Comparison of ENCODE assay signal across 21 mouse cellular contexts in the genomic region with DNA sequence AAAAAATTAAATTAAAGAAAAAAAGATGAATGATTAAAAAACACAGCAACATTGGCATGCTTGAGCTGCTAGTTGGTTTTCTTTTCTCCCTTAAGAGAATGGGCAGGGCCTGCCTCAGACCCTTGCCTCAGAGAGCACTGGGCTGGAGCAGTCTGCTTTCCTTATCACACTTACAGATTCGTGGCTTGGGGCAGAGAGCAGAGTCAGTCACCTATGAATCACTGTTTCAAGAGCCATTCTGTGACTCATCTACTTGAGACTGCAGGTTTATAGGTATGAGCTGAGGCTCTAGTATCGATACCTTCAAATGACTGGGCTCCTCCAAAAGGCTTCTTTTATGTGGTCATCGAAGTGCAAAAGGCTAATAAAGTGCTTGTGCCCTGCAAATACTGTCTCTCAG. TPM values are rescaled to one million over a fixed set of nuclear protein-coding genes. Genes with fewer than 3 reads are reported as not detected.
DNase-seq lines count a peak whose midpoint lies in the region; ATAC-seq lines count a peak whose summit lies in the region.
"Had no signal": no experiment of that assay in that cellular context is flagged by ENCODE, and none has a peak within 500 bp of the region (broad histone marks: within the 10 kb centered on the region; RNA-seq: fewer than 3 reads in every experiment).

No protein-coding gene starts in this region.

- ATAC-seq in intestine, embryonic 14.5 days (replicated peaks; ENCODE audit: low FRiP score, low TSS enrichment, low read depth): peak; percentile 61; the same call in 1 of the 2 replicates
- ATAC-seq in kidney, embryonic 16.5 days (ENCODE audit: low FRiP score, low TSS enrichment): no peak
- ATAC-seq: forebrain, embryonic 16.5 days had no signal

- no peak overlapping the region for H3K4me3 ChIP-seq in intestine, embryonic 14.5 days (ENCODE audit: low read depth, low read length)
- no peak overlapping the region for H3K4me3 ChIP-seq in kidney, embryonic 16.5 days (ENCODE audit: low read length)
- H3K4me3 ChIP-seq: embryonic facial prominence, embryonic 12.5 days; forebrain, embryonic 12.5 days; heart, adult 2 months; heart, embryonic 15.5 days; hindbrain, embryonic 10.5 days had no signal

- peak; percentile 5 for DNase-seq in lung, postnatal 25 days (ENCODE audit: low spot score)
- DNase-seq in lung, postnatal 10 days: no peak
- DNase-seq in intestine, embryonic 14.5 days (ENCODE audit: low spot score): no peak
- DNase-seq in large intestine, adult 2 months (ENCODE audit: low read depth, low spot score): peak; percentile 25
- DNase-seq in heart, postnatal 4 days: no peak
- no peak for DNase-seq in right cerebral cortex, adult 18-20 months
- DNase-seq: adrenal gland, adult 8-10 months; adrenal gland, postnatal 36 days; cerebellum, adult 2 months; cerebellum, postnatal 14 days; gastrocnemius, postnatal 14 days; heart, adult 2 months; heart, postnatal 14 days had no signal

- no peak overlapping the region for H3K4me2 ChIP-seq in intestine, embryonic 14.5 days (ENCODE audit: low read length)
- no peak overlapping the region for H3K4me2 ChIP-seq in kidney, embryonic 16.5 days (replicated peaks; ENCODE audit: low read depth, low read length)
- H3K4me2 ChIP-seq: embryonic facial prominence, embryonic 12.5 days; forebrain, embryonic 12.5 days; heart, embryonic 11.5 days; heart, embryonic 15.5 days; hindbrain, embryonic 14.5 days had no signal

- H3K9me3 ChIP-seq in intestine, embryonic 14.5 days (ENCODE audit: control insufficient read depth, low read length): no peaks in the 10 kb centered on the region
- no peaks in the 10 kb centered on the region for H3K9me3 ChIP-seq in kidney, embryonic 16.5 days (ENCODE audit: low read length)
- H3K9me3 ChIP-seq: embryonic facial prominence, embryonic 12.5 days; forebrain, embryonic 12.5 days; heart, embryonic 15.5 days; hindbrain, embryonic 10.5 days had no signal

- H3K27ac ChIP-seq in intestine, embryonic 14.5 days (ENCODE audit: low read depth): no peak overlapping the region
- H3K27ac ChIP-seq in kidney, embryonic 16.5 days (ENCODE audit: low read length): no peak overlapping the region
- H3K27ac ChIP-seq: embryonic facial prominence, embryonic 12.5 days; forebrain, embryonic 12.5 days; heart, adult 2 months; heart, embryonic 15.5 days; hindbrain, embryonic 10.5 days; hindbrain, embryonic 14.5 days had no signal

- H3K27me3 ChIP-seq in intestine, embryonic 14.5 days (replicated peaks; ENCODE audit: control insufficient read depth, insufficient read depth, low read length): no peaks in the 10 kb centered on the region
- no peaks in the 10 kb centered on the region for H3K27me3 ChIP-seq in kidney, embryonic 16.5 days (ENCODE audit: insufficient read depth, low read length)
- H3K27me3 ChIP-seq: embryonic facial prominence, embryonic 12.5 days; forebrain, embryonic 12.5 days; heart, embryonic 15.5 days had no signal

- no peak overlapping the region for H3K9ac ChIP-seq in intestine, embryonic 14.5 days (ENCODE audit: low read length)
- no peak overlapping the region for H3K9ac ChIP-seq in kidney, embryonic 16.5 days (replicated peaks; ENCODE audit: low read length)
- H3K9ac ChIP-seq: embryonic facial prominence, embryonic 12.5 days; forebrain, embryonic 12.5 days; heart, embryonic 15.5 days; hindbrain, embryonic 14.5 days had no signal

- 0 out of 2 replicates have a peak, but pooled peaks cover 3% of the 10 kb centered on the region for H3K36me3 ChIP-seq in intestine, embryonic 14.5 days (ENCODE audit: control insufficient read depth, insufficient read depth, low read length)
- 0 out of 2 replicates have a peak, but pooled peaks cover 3% of the 10 kb centered on the region for H3K36me3 ChIP-seq in kidney, embryonic 16.5 days (ENCODE audit: insufficient read depth, low read length)
- H3K36me3 ChIP-seq: embryonic facial prominence, embryonic 12.5 days; heart, embryonic 15.5 days had no signal

- WGBS in intestine, embryonic 14.5 days: 68% methylated on average over 3 of the region's 3 CpGs
- WGBS in large intestine, adult 2 months: 26% methylated on average over 3 of the region's 3 CpGs
- WGBS in kidney, embryonic 16.5 days: 39% methylated on average over 3 of the region's 3 CpGs

- H3K4me1 ChIP-seq in intestine, embryonic 14.5 days (replicated peaks; ENCODE audit: control insufficient read depth, insufficient read depth, low read length): no peaks in the 10 kb centered on the region
- H3K4me1 ChIP-seq in kidney, embryonic 16.5 days (ENCODE audit: insufficient read depth, low read length): no peaks in the 10 kb centered on the region
- H3K4me1 ChIP-seq: embryonic facial prominence, embryonic 12.5 days; forebrain, embryonic 12.5 days; heart, embryonic 15.5 days; hindbrain, embryonic 10.5 days had no signal

RNA-seq across cellular contexts. Expression of gene Hspbap1, which starts 42.9 kb away (rescaled TPM):
- 19.9 and 20.0 TPM in 2 replicates for polyA plus RNA-seq in intestine, embryonic 14.5 days (2014; fragmentation: Nextera tagmentation; extraction: Ambion mirVana)
- 4.7 and 6.0 TPM in 2 replicates for polyA plus RNA-seq in large intestine, adult 2 months (2012; rRNA removed)
- total RNA-seq in heart, postnatal 4 days (2021): 1 to 10 TPM; 2.4 to 3.3 TPM
- 16.7 and 17.3 TPM in 2 replicates for polyA plus RNA-seq in kidney, embryonic 16.5 days (2015; fragmentation: Nextera tagmentation; extraction: Ambion mirVana)

RNA-seq across cellular contexts. Expression of gene Dirc2, which starts 44.0 kb away (rescaled TPM):
- polyA plus RNA-seq in intestine, embryonic 14.5 days (2014; fragmentation: Nextera tagmentation; extraction: Ambion mirVana): 18.5 and 18.6 TPM in 2 replicates
- 32.3 and 38.1 TPM in 2 replicates for polyA plus RNA-seq in large intestine, adult 2 months (2012; rRNA removed)
- total RNA-seq in heart, postnatal 4 days (2021): 10 to 100 TPM; 33.2 to 34.8 TPM
- 12.2 and 12.3 TPM in 2 replicates for polyA plus RNA-seq in kidney, embryonic 16.5 days (2015; fragmentation: Nextera tagmentation; extraction: Ambion mirVana)

RNA-seq across cellular contexts. Expression of gene Parp14, which starts 58.2 kb away (rescaled TPM):
- 1.6 and 2.1 TPM in 2 replicates for polyA plus RNA-seq in intestine, embryonic 14.5 days (2014; fragmentation: Nextera tagmentation; extraction: Ambion mirVana)
- polyA plus RNA-seq in large intestine, adult 2 months (2012; rRNA removed): 14.1 and 21.4 TPM in 2 replicates
- 1 to 10 TPM; 5.2 to 5.4 TPM for total RNA-seq in heart, postnatal 4 days (2021)
- polyA plus RNA-seq in kidney, embryonic 16.5 days (2015; fragmentation: Nextera tagmentation; extraction: Ambion mirVana): 1.3 and 1.4 TPM in 2 replicates

Comparison
In these comparisons a context has a peak if more than half of its experiments do, and no peak if none do; other contexts are left out.
1. DNase-seq: peak in lung, postnatal 25 days (single experiment) and large intestine, adult 2 months (single experiment); none in lung, postnatal 10 days (single experiment), intestine, embryonic 14.5 days (single experiment), heart, postnatal 4 days (single experiment) and right cerebral cortex, adult 18-20 months (single experiment).